Mouse (Mus musculus) bone marrow macrophage, adult 2 months (primary cell): ENCODE results near the gene Itpr1. TPM values are rescaled to one million over a fixed set of nuclear protein-coding genes. Genes with fewer than 3 reads are reported as not detected.

Experiments
- H3K27ac ChIP-seq: 2 replicates; pipeline ENCODE4 v1.5.1; 2012; ENCODE audit warnings: low read depth, low read length; ENCODE audit not compliant: insufficient read depth
- H3K4me1 ChIP-seq: 2 replicates; pipeline ENCODE4 v1.6.1; 2012; ENCODE audit warnings: low read length; ENCODE audit not compliant: control insufficient read depth, insufficient read depth
- H3K4me3 ChIP-seq: 2 replicates; pipeline ENCODE4 v1.5.1; 2012; ENCODE audit warnings: mild to moderate bottlenecking, low read length, moderate library complexity; ENCODE audit not compliant: insufficient read depth
- CTCF ChIP-seq: IDR thresholded peaks from 2 replicates; pipeline ENCODE4 v1.5.1; 2012; ENCODE audit warnings: low read depth, mild to moderate bottlenecking, low read length, moderate library complexity
- POLR2A ChIP-seq: IDR thresholded peaks from 2 replicates; pipeline ENCODE4 v1.6.1; 2012; ENCODE audit warnings: mild to moderate bottlenecking, low read depth, low read length, borderline replicate concordance
- polyA plus RNA-seq: library from polyadenylated mRNA; stranded (reverse); fragments of >200 nt; gene quantifications from 2 replicates; pipeline ENCODE4 v1.2.4, GENCODE M21; 2012; ENCODE audit not compliant: missing spikeins, insufficient read depth, insufficient read length

Gene Itpr1
- polyA plus RNA-seq, 1 experiment, result 10.9 TPM

DNA sequence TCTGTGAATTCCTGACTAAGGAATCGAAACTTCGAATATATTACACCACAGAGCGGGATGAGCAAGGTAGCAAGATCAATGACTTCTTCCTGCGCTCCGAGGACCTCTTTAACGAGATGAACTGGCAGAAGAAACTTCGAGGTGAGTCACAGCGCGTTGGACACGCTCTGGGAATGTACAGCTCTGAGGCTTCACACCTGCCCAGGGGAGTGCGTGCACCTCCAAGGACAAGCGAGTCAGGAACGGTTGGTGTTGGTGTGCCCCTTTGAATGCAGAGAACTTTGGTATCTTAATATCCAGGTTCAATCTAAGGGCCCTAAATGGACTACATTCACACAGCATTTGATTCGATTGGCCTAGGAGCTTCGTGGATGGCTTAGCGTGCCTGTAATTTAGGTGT is 280.9 kb downstream of the Itpr1 start:
- H3K27ac ChIP-seq, result no peak overlapping the region
- H3K4me1 ChIP-seq, result 0 out of 2 replicates have a peak, but pooled peaks cover 3% of the 10 kb centered on the region
- no peak for TF ChIP-seq POLR2A
- no peak for TF ChIP-seq CTCF
- no peak overlapping the region for H3K4me3 ChIP-seq

DNA sequence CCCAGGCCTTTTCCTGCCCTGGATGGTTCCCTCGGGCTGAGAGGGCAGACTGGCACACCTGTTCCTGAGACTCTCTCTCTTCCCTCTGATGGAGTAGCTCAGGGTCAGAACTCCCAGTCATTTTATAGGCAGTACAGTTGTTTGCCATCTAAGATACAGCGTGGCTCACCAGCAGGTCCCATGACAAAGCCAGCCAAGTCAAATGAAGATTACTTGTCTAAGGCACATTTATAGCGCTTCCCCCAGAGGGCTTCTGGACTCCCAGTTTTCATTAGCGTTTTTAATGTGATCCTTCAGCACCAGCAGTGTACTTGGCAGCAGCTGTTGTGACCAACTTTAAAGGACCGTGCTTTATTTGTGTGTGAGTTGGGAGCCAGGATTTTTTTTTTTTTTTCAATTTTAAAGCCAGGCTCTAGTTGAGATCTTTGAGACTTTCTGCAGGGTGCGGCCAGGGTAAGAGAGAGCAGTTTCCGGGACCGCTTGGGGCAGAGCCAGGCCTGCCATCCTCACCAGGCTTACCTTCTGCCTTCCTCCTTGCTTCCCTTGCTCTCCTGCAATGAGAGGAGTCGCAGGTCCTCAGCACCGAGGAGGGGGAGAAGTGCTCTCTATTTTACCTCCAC is 281.4 kb downstream of the Itpr1 start:
- H3K4me3 ChIP-seq, result no peak overlapping the region
- 0 out of 2 replicates have a peak, but pooled peaks cover 3% of the 10 kb centered on the region for H3K4me1 ChIP-seq
- H3K27ac ChIP-seq, result no peak overlapping the region
- no peak for TF ChIP-seq CTCF
- TF ChIP-seq POLR2A, result no peak

DNA sequence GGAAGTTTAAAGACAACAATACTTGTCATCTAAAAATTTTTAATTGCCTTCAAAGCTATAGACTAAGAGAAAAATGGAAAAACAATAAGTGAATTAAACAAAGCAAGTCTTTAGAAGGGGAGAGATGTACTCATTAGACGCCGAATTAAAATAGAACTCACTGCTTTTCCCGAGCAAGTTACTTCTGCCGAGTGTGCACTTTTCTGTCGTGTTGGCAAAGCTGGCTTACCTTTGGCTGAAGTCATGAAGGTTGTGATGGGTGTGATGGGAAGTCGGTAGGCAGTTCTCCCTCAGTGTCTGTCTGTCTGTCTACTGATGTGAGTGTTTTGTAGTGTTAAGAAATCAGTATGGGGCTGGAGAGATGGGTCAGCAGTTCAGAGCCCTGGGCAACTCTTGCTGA is 282.1 kb downstream of the Itpr1 start:
- TF ChIP-seq POLR2A (no peak), CTCF (no peak)
- H3K4me3 ChIP-seq, result no peak overlapping the region
- H3K4me1 ChIP-seq, result 0 out of 2 replicates have a peak, but pooled peaks cover 3% of the 10 kb centered on the region
- H3K27ac ChIP-seq, result no peak overlapping the region

DNA sequence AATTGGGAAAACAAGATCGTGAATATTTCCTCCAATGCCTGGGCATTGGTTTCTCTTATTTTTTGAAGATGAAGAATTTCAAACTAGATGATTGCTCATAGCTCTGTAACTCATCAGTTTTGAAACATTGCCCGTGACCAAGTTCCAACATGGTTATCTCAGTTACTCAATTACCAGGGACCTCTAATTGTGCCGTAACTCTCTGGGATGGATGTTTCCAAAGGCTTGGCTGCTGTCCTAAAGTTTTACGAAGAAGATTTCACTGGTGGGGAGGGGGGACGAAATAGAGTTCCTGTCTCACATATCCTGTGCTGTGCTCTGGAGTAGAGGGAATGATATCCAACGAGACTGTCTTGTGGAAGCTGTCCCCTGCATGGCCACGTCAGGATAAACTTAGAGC is 285.2 kb downstream of the Itpr1 start:
- no peaks in the 10 kb centered on the region for H3K4me1 ChIP-seq
- H3K27ac ChIP-seq, result no peak overlapping the region
- H3K4me3 ChIP-seq, result no peak overlapping the region
- TF ChIP-seq POLR2A (no peak), CTCF (no peak)

DNA sequence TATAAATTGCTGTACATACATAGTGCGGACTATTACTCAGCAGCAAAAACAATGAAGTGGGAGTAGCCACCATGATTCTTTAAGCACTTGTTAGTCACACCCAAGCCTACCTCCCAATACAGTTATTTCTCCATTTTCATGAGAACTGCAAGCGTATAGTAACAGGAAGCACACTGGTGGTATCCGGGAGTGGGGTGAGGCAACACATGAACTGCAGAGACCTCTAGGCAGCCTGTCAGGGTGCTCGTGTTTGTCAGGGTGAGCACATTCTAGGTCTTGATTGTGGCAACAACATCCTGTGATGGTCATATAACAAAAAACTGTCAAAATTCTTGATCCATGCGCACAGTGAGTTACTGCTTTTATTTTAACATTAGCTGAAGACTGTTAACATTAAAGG is 290.8 kb downstream of the Itpr1 start:
- H3K4me1 ChIP-seq, result peaks cover 27% of the 10 kb centered on the region
- no peak overlapping the region for H3K27ac ChIP-seq
- no peak overlapping the region for H3K4me3 ChIP-seq
- no peak for TF ChIP-seq POLR2A
- TF ChIP-seq CTCF, result no peak

DNA sequence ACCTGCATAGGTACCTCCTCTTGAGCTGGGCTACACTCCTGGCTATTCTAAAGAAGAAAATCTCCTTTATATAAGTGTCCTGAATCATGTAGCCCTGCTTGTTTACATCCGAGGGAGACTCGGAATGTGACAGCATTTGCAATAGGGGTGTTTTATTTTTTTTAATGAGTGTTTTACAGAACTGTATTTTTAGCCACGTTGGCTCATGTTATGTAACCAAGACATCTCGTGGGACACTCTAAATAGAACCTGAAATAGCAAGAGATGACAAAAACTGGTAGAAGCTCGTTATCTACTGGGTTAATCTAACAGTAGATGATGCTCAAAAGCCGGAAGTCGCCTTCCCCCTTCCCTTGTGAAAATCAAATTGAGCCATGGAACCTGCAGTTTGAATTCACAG is 291.8 kb downstream of the Itpr1 start:
- Histone ChIP-seq H3K27ac (no peak overlapping the region), H3K4me3 (no peak overlapping the region), H3K4me1 (peaks cover 27% of the 10 kb centered on the region)
- TF ChIP-seq CTCF (no peak), POLR2A (no peak)

DNA sequence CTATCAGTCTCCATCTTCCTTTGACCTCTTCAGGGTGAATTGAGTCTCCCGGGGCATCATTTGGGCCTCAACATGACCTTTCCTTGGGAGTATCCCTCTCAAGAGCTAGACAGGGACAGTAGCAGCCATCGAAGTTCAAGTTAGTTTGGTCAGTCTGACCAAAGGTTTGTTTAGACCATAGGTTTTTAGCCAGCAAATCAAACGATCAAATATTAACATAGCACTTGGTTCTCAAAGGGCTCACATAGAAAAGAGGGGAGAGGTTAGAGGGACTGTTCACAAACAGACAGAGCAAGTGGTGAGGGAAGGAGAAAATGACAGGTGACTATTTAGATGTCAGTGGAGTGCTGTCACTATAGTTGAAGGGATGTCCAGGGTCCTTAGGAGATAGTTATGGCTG is 293.3 kb downstream of the Itpr1 start:
- no peak overlapping the region for H3K27ac ChIP-seq
- TF ChIP-seq POLR2A (no peak), CTCF (no peak)

DNA sequence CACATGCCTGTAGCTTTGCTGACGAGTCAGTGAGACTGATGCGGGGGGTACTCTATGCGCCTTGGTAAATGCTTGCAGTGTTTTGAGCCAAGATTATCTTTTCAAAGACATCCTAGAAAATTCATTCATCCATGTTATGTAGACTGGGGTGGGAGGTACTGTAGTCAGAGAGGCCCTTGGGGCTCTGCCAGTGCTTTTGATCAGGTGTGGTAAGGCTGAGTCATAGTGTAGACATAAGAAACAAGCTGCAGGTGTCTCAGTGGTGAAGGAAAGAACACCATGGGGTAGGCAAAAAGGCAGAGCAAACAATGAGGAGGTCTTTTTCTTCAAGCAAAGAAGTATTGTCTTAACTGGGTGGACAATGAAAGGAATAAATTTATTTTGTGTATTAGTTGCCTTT is 294.4 kb downstream of the Itpr1 start:
- H3K4me3 ChIP-seq, result no peak overlapping the region
- no peak for TF ChIP-seq POLR2A
- no peak for TF ChIP-seq CTCF
- H3K4me1 ChIP-seq, result peaks cover 27% of the 10 kb centered on the region
- H3K27ac ChIP-seq, result no peak overlapping the region

More for the DNA sequence above, 293.3 kb downstream of the Itpr1 start:
- Histone ChIP-seq H3K4me3 (no peak overlapping the region), H3K4me1 (peaks cover 27% of the 10 kb centered on the region)

DNA sequence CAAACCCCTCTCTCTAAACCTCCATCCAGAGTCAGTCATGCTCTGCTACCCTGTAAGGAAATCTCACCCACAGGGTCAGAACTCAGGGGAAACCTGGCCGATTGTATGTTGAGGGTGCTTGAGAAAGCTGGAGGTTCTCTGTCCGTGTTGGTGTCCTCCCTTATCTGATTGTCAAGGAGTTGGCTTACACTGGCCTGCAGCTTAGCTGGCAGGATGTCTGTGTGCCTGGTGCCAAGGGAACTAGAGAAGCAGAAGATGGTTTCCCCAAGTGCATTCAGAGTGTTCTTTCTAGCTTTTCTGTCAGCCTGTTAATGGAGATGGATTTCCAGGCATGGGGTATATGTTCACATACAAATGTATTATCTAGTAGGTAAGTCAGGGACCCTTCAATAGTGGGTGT is 296.4 kb downstream of the Itpr1 start:
- no peak for TF ChIP-seq POLR2A
- TF ChIP-seq CTCF, result no peak
- H3K4me1 ChIP-seq, result peaks cover 21% of the 10 kb centered on the region
- no peak overlapping the region for H3K4me3 ChIP-seq
- H3K27ac ChIP-seq, result no peak overlapping the region

DNA sequence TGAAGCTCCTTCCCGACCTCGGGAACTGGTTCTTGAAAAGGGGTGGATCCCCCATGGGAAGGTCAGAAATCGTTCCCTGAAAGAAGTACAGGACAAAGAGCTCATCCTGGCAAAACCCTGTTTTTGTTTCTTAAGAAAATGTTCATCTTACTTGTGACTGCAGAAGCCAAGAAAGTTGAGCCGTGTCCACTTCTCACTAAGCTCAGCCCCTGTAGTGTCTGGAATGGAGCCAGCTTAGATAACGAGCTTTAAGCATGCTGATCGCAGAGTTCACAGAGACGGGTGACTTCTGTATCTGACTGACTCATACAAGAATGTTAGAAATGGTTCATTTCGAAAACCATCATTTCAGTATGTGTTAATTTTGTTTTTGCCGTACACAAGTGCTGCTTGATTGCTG is 297.2 kb downstream of the Itpr1 start:
- H3K4me1 ChIP-seq, result peaks cover 14% of the 10 kb centered on the region
- TF ChIP-seq POLR2A (no peak), CTCF (no peak)
- H3K4me3 ChIP-seq, result no peak overlapping the region
- H3K27ac ChIP-seq, result no peak overlapping the region
